ENCODE assay signal across 9 mouse cellular contexts in genomic region chr16:75617651-75618349, GRCm38 (mm10). TPM values are rescaled to one million over a fixed set of nuclear protein-coding genes. Genes with fewer than 3 reads are reported as not detected.
A peak's percentile ranks its signal among the peaks of the same experiment; 100 is the strongest.
DNase-seq lines count a peak whose midpoint lies in the region; ATAC-seq and TF ChIP-seq lines count a peak whose summit lies in the region.
"Had no signal": no experiment of that assay in that cellular context is flagged by ENCODE, and none has a peak within 500 bp of the region (broad histone marks: within the 10 kb centered on the region; RNA-seq: fewer than 3 reads in every experiment).

No protein-coding gene starts in this region.

- no peak overlapping the region for H3K4me3 ChIP-seq in intestine, postnatal 0 days (ENCODE audit: low read depth, low read length)
- H3K4me3 ChIP-seq in intestine, embryonic 15.5 days (replicated peaks), result no peak overlapping the region
- no peak overlapping the region for H3K4me3 ChIP-seq in forebrain, postnatal 0 days (ENCODE audit: low read depth, low read length)
- no peak overlapping the region for H3K4me3 ChIP-seq in liver, embryonic 14.5 days (ENCODE audit: insufficient read depth in 1 of 2, low read depth in 2 of 2, low read length in 2 of 2)
- H3K4me3 ChIP-seq: limb, embryonic 13.5 days had no signal

- H3K4me1 ChIP-seq in intestine, postnatal 0 days (replicated peaks; ENCODE audit: control insufficient read depth, insufficient read depth, low read length), result no peaks in the 10 kb centered on the region
- no peaks in the 10 kb centered on the region for H3K4me1 ChIP-seq in intestine, embryonic 15.5 days (replicated peaks)
- no peaks in the 10 kb centered on the region for H3K4me1 ChIP-seq in forebrain, postnatal 0 days (ENCODE audit: insufficient read depth)
- no peaks in the 10 kb centered on the region for H3K4me1 ChIP-seq in liver, embryonic 14.5 days (replicated peaks; ENCODE audit: control insufficient read depth in 2 of 2, insufficient read depth in 2 of 2, low read length in 1 of 2)
- H3K4me1 ChIP-seq: limb, embryonic 13.5 days had no signal

- no peak overlapping the region for H3K4me2 ChIP-seq in intestine, postnatal 0 days (replicated peaks; ENCODE audit: low read depth)
- no peak overlapping the region for H3K4me2 ChIP-seq in intestine, embryonic 15.5 days (replicated peaks)
- H3K4me2 ChIP-seq in forebrain, postnatal 0 days (ENCODE audit: low read depth), result no peak overlapping the region
- no peak overlapping the region for H3K4me2 ChIP-seq in liver, embryonic 14.5 days (ENCODE audit: low read depth)
- H3K4me2 ChIP-seq: limb, embryonic 13.5 days had no signal

- no peak overlapping the region for H3K27ac ChIP-seq in intestine, postnatal 0 days (ENCODE audit: low read depth, low read length)
- no peak overlapping the region for H3K27ac ChIP-seq in intestine, embryonic 15.5 days
- no peak overlapping the region for H3K27ac ChIP-seq in forebrain, postnatal 0 days (ENCODE audit: low read depth, low read length)
- H3K27ac ChIP-seq in liver, embryonic 14.5 days, result no peak overlapping the region
- H3K27ac ChIP-seq: limb, embryonic 13.5 days had no signal

- no peaks in the 10 kb centered on the region for H3K36me3 ChIP-seq in intestine, postnatal 0 days (ENCODE audit: control insufficient read depth, insufficient read depth)
- no peaks in the 10 kb centered on the region for H3K36me3 ChIP-seq in intestine, embryonic 15.5 days
- H3K36me3 ChIP-seq in forebrain, postnatal 0 days (ENCODE audit: insufficient read depth), result no peaks in the 10 kb centered on the region
- no peaks in the 10 kb centered on the region for H3K36me3 ChIP-seq in liver, embryonic 14.5 days (replicated peaks; ENCODE audit: control insufficient read depth, insufficient read depth, low read depth)
- H3K36me3 ChIP-seq: limb, embryonic 13.5 days had no signal

- TF ChIP-seq EP300 in liver, embryonic 14.5 days (IDR thresholded peaks at IDR 0.05; ENCODE audit: low read depth), result no peak

- H3K27me3 ChIP-seq in intestine, postnatal 0 days (replicated peaks; ENCODE audit: control insufficient read depth, insufficient read depth, low read length), result no peaks in the 10 kb centered on the region
- H3K27me3 ChIP-seq in intestine, embryonic 15.5 days (replicated peaks), result no peaks in the 10 kb centered on the region
- H3K27me3 ChIP-seq in forebrain, postnatal 0 days (ENCODE audit: insufficient read depth, low read length), result no peaks in the 10 kb centered on the region
- no peaks in the 10 kb centered on the region for H3K27me3 ChIP-seq in liver, embryonic 14.5 days (ENCODE audit: control insufficient read depth, insufficient read depth, low read length)
- H3K27me3 ChIP-seq: limb, embryonic 13.5 days had no signal

- peak; percentile 80 for DNase-seq in forebrain, postnatal 0 days
- DNase-seq in liver, embryonic 14.5 days (ENCODE audit: low read depth in 3 of 3, low spot score in 3 of 3), result peak in 1 of 3 experiments; percentile 7
- no peak for DNase-seq in cerebellum, adult 11-12 months

- peak; percentile 72 for TF ChIP-seq CTCF in intestine, postnatal 0 days (IDR thresholded peaks at IDR 0.05; ENCODE audit: low read depth)
- peak; percentile 70 for TF ChIP-seq CTCF in forebrain, postnatal 0 days (IDR thresholded peaks at IDR 0.05; ENCODE audit: low read depth)
- 0 out of 2 replicates have a peak, but pooled peaks have one; percentile 19 for TF ChIP-seq CTCF in liver, embryonic 14.5 days (IDR thresholded peaks at IDR 0.05; ENCODE audit: low read depth)

- H3K9me3 ChIP-seq in intestine, postnatal 0 days (ENCODE audit: control insufficient read depth), result no peaks in the 10 kb centered on the region
- H3K9me3 ChIP-seq in intestine, embryonic 15.5 days, result no peaks in the 10 kb centered on the region
- H3K9me3 ChIP-seq in forebrain, postnatal 0 days (ENCODE audit: low read length), result no peaks in the 10 kb centered on the region
- H3K9me3 ChIP-seq in liver, embryonic 14.5 days (ENCODE audit: control insufficient read depth, low read length), result no peaks in the 10 kb centered on the region
- H3K9me3 ChIP-seq: limb, embryonic 13.5 days had no signal

- WGBS in intestine, postnatal 0 days, result 79% methylated on average over 2 of the region's 2 CpGs
- WGBS in intestine, embryonic 15.5 days, result 81% methylated on average over 2 of the region's 2 CpGs
- WGBS in forebrain, postnatal 0 days, result 69% methylated on average over 2 of the region's 2 CpGs
- WGBS in liver, embryonic 14.5 days (ENCODE audit: insufficient replicate concordance), result 55% methylated on average over 2 of the region's 2 CpGs

- ATAC-seq in intestine, postnatal 0 days, result no peak
- ATAC-seq in intestine, embryonic 15.5 days, result no peak
- peak; percentile 90 for ATAC-seq in CD4-positive, CD25-positive, alpha-beta regulatory T cell, adult 4 months
- peak; percentile 72 for ATAC-seq in activated CD4-positive, CD25-positive, alpha-beta regulatory T cell, adult 4 months
- peak; percentile 65 for ATAC-seq in forebrain, postnatal 0 days
- no peak for ATAC-seq in liver, embryonic 14.5 days (ENCODE audit: insufficient read depth)
- 0 out of 2 replicates have a peak, but pooled peaks have one; percentile 44 for ATAC-seq in neutrophil, adult 5-6 weeks (ENCODE audit: extremely low read depth, insufficient number of reproducible peaks, low FRiP score, poor library complexity, severe bottlenecking)

- no peak overlapping the region for H3K9ac ChIP-seq in intestine, postnatal 0 days (ENCODE audit: low read depth, low read length)
- no peak overlapping the region for H3K9ac ChIP-seq in intestine, embryonic 15.5 days
- no peak overlapping the region for H3K9ac ChIP-seq in forebrain, postnatal 0 days
- no peak overlapping the region for H3K9ac ChIP-seq in liver, embryonic 14.5 days (replicated peaks)
- H3K9ac ChIP-seq: limb, embryonic 13.5 days had no signal

RNA-seq across cellular contexts. Expression of gene Rbm11, which starts 25.2 kb away (rescaled TPM):
- 0.26 and 0.39 TPM in 2 replicates for polyA plus RNA-seq in intestine, postnatal 0 days (2015; fragmentation: Nextera tagmentation; extraction: Ambion mirVana)
- polyA plus RNA-seq in intestine, embryonic 15.5 days (2015; fragmentation: Nextera tagmentation; extraction: Ambion mirVana), result 0.15 and 0.54 TPM in 2 replicates
- polyA plus RNA-seq in CD4-positive, CD25-positive, alpha-beta regulatory T cell, adult 4 months (2017; shearing (Covaris generic)), result 1 to 10 TPM in 1 of 2 experiments, under 1 TPM in 1; 0.67 to 1.4 TPM
- 1 to 10 TPM; 1.1 to 1.7 TPM for polyA plus RNA-seq in activated CD4-positive, CD25-positive, alpha-beta regulatory T cell, adult 4 months (2017; shearing (Covaris generic))
- 7.5 and 9.1 TPM in 2 replicates for total RNA-seq in forebrain, postnatal 0 days (2014; rRNA removed)
- 3.8 and 5.2 TPM in 2 replicates for polyA plus RNA-seq in forebrain, postnatal 0 days (2015; fragmentation: Nextera tagmentation; extraction: Ambion mirVana)
- 0.02 TPM in 1 of 2 replicates, not detected in the other for polyA plus RNA-seq in liver, embryonic 14.5 days (2012; rRNA removed)
- not detected in 2 replicates for polyA plus RNA-seq in liver, embryonic 14.5 days (2014; fragmentation: Nextera tagmentation; extraction: Ambion mirVana)
- total RNA-seq in neutrophil, adult 5-6 weeks (2017), result 0.23 and 0.86 TPM in 2 replicates

RNA-seq across cellular contexts. Expression of gene Lipi, which starts 31.9 kb away (rescaled TPM):
- polyA plus RNA-seq in intestine, postnatal 0 days (2015; fragmentation: Nextera tagmentation; extraction: Ambion mirVana), result not detected in 2 replicates
- polyA plus RNA-seq in intestine, embryonic 15.5 days (2015; fragmentation: Nextera tagmentation; extraction: Ambion mirVana), result not detected in 2 replicates
- not detected for polyA plus RNA-seq in CD4-positive, CD25-positive, alpha-beta regulatory T cell, adult 4 months (2017; shearing (Covaris generic))
- polyA plus RNA-seq in activated CD4-positive, CD25-positive, alpha-beta regulatory T cell, adult 4 months (2017; shearing (Covaris generic)), result not detected
- total RNA-seq in forebrain, postnatal 0 days (2014; rRNA removed), result 0.10 TPM in 1 of 2 replicates, not detected in the other
- polyA plus RNA-seq in forebrain, postnatal 0 days (2015; fragmentation: Nextera tagmentation; extraction: Ambion mirVana), result not detected in 2 replicates
- not detected in 2 replicates for polyA plus RNA-seq in liver, embryonic 14.5 days (2012; rRNA removed)
- polyA plus RNA-seq in liver, embryonic 14.5 days (2014; fragmentation: Nextera tagmentation; extraction: Ambion mirVana), result not detected in 2 replicates
- total RNA-seq in neutrophil, adult 5-6 weeks (2017), result not detected in 2 replicates

Comparison
In these comparisons a context has a peak if more than half of its experiments do, and no peak if none do; other contexts are left out.
1. ATAC-seq: peak in CD4-positive, CD25-positive, alpha-beta regulatory T cell, adult 4 months (single experiment), activated CD4-positive, CD25-positive, alpha-beta regulatory T cell, adult 4 months (single experiment), forebrain, postnatal 0 days (single experiment) and neutrophil, adult 5-6 weeks (single experiment); none in intestine, postnatal 0 days (single experiment), intestine, embryonic 15.5 days (single experiment) and liver, embryonic 14.5 days (single experiment).
2. CTCF ChIP-seq: peak in every context shown above with its lines; median percentile 72 in intestine, postnatal 0 days; 70 in forebrain, postnatal 0 days; 19 in liver, embryonic 14.5 days.